Mouse (Mus musculus) pancreas, adult 10 weeks (tissue): ENCODE measurements around the gene Dmkn. TPM values are rescaled to one million over a fixed set of nuclear protein-coding genes. Genes with fewer than 3 reads are reported as not detected.

Source experiments
- polyA plus RNA-seq: library from polyadenylated mRNA; stranded (reverse); fragments of 350-450 nt; fragmentation: Illumina TruSeq; extraction: RNeasy Lipid Tissue Mini Kit (QIAGEN cat#74804); gene quantifications from one replicate; pipeline ENCODE4 v1.2.3, GENCODE M21; 2015; ENCODE audit warnings: low read depth, low replicate concordance; ENCODE audit not compliant: insufficient read depth

The Dmkn gene
- 10.9 TPM for polyA plus RNA-seq

GRCm38 (mm10) chr7:30763456-30763855, at the start of gene Dmkn:
Dmkn (plus strand) TSS chr7:30763756.

DNA sequence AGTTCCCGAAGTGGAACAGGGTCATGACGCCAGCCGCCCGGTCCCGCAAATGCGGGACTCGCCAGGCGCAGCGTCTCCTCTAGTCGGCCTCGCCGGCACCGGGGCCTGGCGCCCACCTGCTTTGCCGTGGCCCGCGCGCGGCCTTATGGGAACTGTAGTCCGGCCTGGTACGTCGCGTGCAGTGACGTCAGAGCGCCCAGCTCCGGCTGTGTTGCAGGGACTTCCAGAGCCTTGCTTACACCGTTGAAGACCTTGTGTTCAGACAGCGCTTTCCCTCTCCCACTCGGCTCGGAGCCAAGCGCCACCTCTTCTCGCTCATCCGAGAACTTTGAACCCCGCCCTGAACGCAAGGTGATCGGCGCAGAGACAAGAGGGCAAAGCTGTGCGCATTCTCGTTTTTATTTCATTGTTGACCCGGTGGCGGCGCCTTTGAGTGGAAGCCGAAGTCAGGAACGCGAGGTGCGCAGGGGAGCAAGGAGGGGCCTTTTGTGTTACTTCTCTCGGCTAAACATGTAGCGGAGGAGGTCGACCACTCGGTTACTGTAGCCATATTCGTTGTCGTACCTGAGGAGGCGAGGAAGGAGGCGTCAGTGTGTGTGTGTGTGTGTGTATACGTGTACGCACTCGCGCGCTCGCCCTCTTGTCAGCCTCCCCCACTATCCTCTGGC, 34.0 kb upstream of the Dmkn start, which contains the start of gene Tmem147:
Tmem147 (minus strand) TSS at position 145 of the 668 bp plus-strand sequence.

GRCm38 (mm10) chr7:30743617-30744016, 19.9 kb upstream of the Dmkn start, which contains the start of gene Gapdhs:
Gapdhs (minus strand) TSS chr7:30743681.

DNA sequence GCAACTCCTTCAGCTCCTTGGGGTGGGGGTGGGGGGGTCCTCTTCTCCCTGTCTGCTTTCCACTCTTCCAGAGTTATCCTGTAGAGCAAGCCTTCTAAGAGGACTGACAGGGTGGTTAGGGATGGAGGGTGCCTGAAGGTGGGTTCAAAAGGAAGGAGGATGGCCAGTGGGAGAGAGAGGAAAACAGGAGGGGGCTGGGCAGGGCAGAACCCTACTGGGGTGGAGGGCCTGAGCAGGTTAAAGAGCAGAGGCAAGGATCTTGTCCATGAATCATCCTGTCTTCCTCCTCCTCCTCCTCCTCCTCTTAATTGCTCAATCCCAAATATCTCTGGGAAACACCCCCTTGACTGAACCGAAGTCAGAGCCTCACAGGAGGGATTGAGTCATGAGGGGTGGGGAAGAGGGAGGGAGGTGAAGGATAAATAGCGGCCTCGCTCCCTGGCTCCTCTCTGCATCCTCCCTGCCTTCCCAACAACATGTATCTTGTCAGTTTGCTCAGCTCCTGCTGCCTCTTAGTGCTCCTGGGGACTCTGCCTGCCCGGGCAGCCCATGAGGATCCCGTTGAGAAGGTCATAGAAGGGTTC, 12.4 kb upstream of the Dmkn start, which contains the start of gene Sbsn:
Sbsn (plus strand) TSS at position 386 of the 584 bp plus-strand sequence.

DNA sequence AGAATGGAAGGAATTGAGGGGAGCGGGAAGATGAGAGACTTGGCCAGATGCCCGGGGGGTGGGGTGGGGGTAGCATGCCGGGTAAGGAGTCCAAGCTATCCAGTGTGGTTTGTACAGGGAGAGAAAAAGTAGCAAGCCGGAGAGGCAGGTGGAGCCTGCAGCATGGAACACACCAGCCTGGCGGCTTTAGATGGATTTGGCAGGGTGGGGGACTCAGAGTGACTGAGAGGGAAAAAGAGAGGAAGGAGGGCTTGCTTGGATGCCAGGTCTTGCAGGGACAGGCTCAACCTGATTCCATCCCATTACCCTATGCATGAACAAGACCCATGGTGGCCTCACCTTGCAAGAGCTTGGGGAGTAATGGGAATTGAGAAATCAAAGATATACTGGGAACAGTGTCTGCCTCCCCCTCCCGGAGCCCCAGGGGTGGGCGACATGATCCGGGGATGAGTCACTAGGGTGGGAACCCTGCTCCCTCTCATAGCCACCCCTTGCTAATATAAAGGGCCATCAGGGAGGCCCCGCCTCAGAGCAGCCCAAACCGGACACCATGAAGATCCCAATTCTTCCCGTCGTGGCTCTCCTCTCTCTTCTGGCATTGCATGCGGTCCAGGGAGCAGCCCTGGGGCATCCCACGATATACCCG, 23.9 kb downstream of the Dmkn start, which contains the start of gene Krtdap:
Krtdap (plus strand) TSS at position 520 of the 646 bp plus-strand sequence.

GRCm38 (mm10) chr7:30823675-30824074, 60.1 kb downstream of the Dmkn start, which contains the start of gene Ffar2:
Ffar2 (minus strand) TSS chr7:30823775.

Other genes starting within 250 kb of the Dmkn start
- 2.0 TPM for gene Arhgap33, start 228.7 kb upstream of the Dmkn start, polyA plus RNA-seq
- gene Hspb6, start 211.6 kb upstream of the Dmkn start, polyA plus RNA-seq: 4.7 TPM
- 3.7 TPM for gene Proser3, start 211.5 kb upstream of the Dmkn start, polyA plus RNA-seq
- gene Lin37, start 203.9 kb upstream of the Dmkn start, polyA plus RNA-seq: 63.0 TPM
- gene U2af1l4, start 200.5 kb upstream of the Dmkn start, polyA plus RNA-seq: 5.9 TPM
- gene Gm49396, start 200.4 kb upstream of the Dmkn start, polyA plus RNA-seq: 6.8 TPM
- 57.9 TPM for gene Psenen, start 200.1 kb upstream of the Dmkn start, polyA plus RNA-seq
- gene Igflr1, start 198.3 kb upstream of the Dmkn start, polyA plus RNA-seq: 8.7 TPM
- 13.3 TPM for gene Kmt2b, start 175.0 kb upstream of the Dmkn start, polyA plus RNA-seq
- not detected for gene Zbtb32, start 164.8 kb upstream of the Dmkn start, polyA plus RNA-seq
- gene Upk1a, start 150.9 kb upstream of the Dmkn start, polyA plus RNA-seq: not detected
- gene Cox6b1, start 137.6 kb upstream of the Dmkn start, polyA plus RNA-seq: 125 TPM
- not detected for gene Etv2, start 127.9 kb upstream of the Dmkn start, polyA plus RNA-seq
- gene Rbm42, start 113.4 kb upstream of the Dmkn start, polyA plus RNA-seq: 13.4 TPM
- 5.9 TPM for gene Haus5, start 98.8 kb upstream of the Dmkn start, polyA plus RNA-seq
- not detected for gene Pmis2, start 92.2 kb upstream of the Dmkn start, polyA plus RNA-seq
- gene 2200002J24Rik, start 64.8 kb upstream of the Dmkn start, polyA plus RNA-seq: not detected
- 0.65 TPM for gene Atp4a, start 51.5 kb upstream of the Dmkn start, polyA plus RNA-seq
- 89.1 TPM for gene Tmem147, start 34.2 kb upstream of the Dmkn start, polyA plus RNA-seq
- not detected for gene Gapdhs, start 20.1 kb upstream of the Dmkn start, polyA plus RNA-seq
- gene Sbsn, start 12.3 kb upstream of the Dmkn start, polyA plus RNA-seq: 11.2 TPM
- gene Krtdap, start 24.1 kb downstream of the Dmkn start, polyA plus RNA-seq: not detected
- gene Ffar2, start 60.0 kb downstream of the Dmkn start, polyA plus RNA-seq: 1.1 TPM
- 1.0 TPM for gene Ffar3, start 92.4 kb downstream of the Dmkn start, polyA plus RNA-seq
- gene Ffar1, start 97.8 kb downstream of the Dmkn start, polyA plus RNA-seq: 2.4 TPM
- 0.94 TPM for gene Cd22, start 116.6 kb downstream of the Dmkn start, polyA plus RNA-seq
- gene Mag, start 151.1 kb downstream of the Dmkn start, polyA plus RNA-seq: not detected
- gene Hamp2, start 160.9 kb downstream of the Dmkn start, polyA plus RNA-seq: 330 TPM
- gene Hamp, start 180.3 kb downstream of the Dmkn start, polyA plus RNA-seq: not detected
- 32.1 TPM for gene Usf2, start 193.0 kb downstream of the Dmkn start, polyA plus RNA-seq
- 15.2 TPM for gene Lsr, start 209.7 kb downstream of the Dmkn start, polyA plus RNA-seq
- gene Fam187b, start 210.0 kb downstream of the Dmkn start, polyA plus RNA-seq: 3.6 TPM